Mouse (Mus musculus): ENCODE data around the gene 2410131K14Rik.

2410131K14Rik gene

GRCm38 (mm10) chr5:118244606-118245443 lies at the start of gene 2410131K14Rik, which contains the start of gene Rnft2:
2410131K14Rik (plus strand) TSS chr5:118245227.
Rnft2 (minus strand) TSS chr5:118245116.
- peak; percentile 93 for DNase-seq (ENCODE audit: low spot score)

- no peak for DNase-seq (ENCODE audit: low spot score)
These were observed 47.6 kb upstream of the 2410131K14Rik start for GRCm38 (mm10) chr5:118197421-118197820.

GRCm38 (mm10) chr5:118199670-118200069 lies 45.4 kb upstream of the 2410131K14Rik start:
- DNase-seq (ENCODE audit: low spot score) = no peak

- DNase-seq (ENCODE audit: low spot score) = no peak
These were observed 40.2 kb upstream of the 2410131K14Rik start for GRCm38 (mm10) chr5:118204675-118205440.

GRCm38 (mm10) chr5:118205852-118206251 lies 39.2 kb upstream of the 2410131K14Rik start:
- no peak for DNase-seq (ENCODE audit: low spot score)

- DNase-seq (ENCODE audit: low spot score) = no peak
These were observed 31.0 kb upstream of the 2410131K14Rik start for GRCm38 (mm10) chr5:118214012-118214411.

GRCm38 (mm10) chr5:118214418-118215154 lies 30.4 kb upstream of the 2410131K14Rik start:
- DNase-seq (ENCODE audit: low spot score) = no peak

- DNase-seq (ENCODE audit: low spot score) = no peak
These were observed 27.6 kb upstream of the 2410131K14Rik start for GRCm38 (mm10) chr5:118217410-118217809.

- no peak for DNase-seq (ENCODE audit: low spot score)
These were observed 21.8 kb upstream of the 2410131K14Rik start for GRCm38 (mm10) chr5:118223142-118223757.

- DNase-seq (ENCODE audit: low spot score) = no peak
These were observed 14.9 kb upstream of the 2410131K14Rik start for GRCm38 (mm10) chr5:118230071-118230611.

GRCm38 (mm10) chr5:118236891-118237290 lies 8.1 kb upstream of the 2410131K14Rik start:
- DNase-seq (ENCODE audit: low spot score) = no peak

- no peak for DNase-seq (ENCODE audit: low spot score)
These were observed 5.4 kb upstream of the 2410131K14Rik start for GRCm38 (mm10) chr5:118239671-118240070.

- DNase-seq (ENCODE audit: low spot score) = no peak
These were observed 730 bp downstream of the 2410131K14Rik start for GRCm38 (mm10) chr5:118245606-118246308.

- DNase-seq (ENCODE audit: low spot score) = no peak
These were observed 2.4 kb downstream of the 2410131K14Rik start for GRCm38 (mm10) chr5:118247378-118247777.

GRCm38 (mm10) chr5:118250987-118251386 lies 6.0 kb downstream of the 2410131K14Rik start:
- DNase-seq (ENCODE audit: low spot score) = no peak

GRCm38 (mm10) chr5:118253551-118253950 lies 8.5 kb downstream of the 2410131K14Rik start:
- no peak for DNase-seq (ENCODE audit: low spot score)

- DNase-seq (ENCODE audit: low spot score) = no peak
These were observed 12.0 kb downstream of the 2410131K14Rik start for GRCm38 (mm10) chr5:118256981-118257380.

- DNase-seq (ENCODE audit: low spot score) = no peak
These were observed 14.1 kb downstream of the 2410131K14Rik start for GRCm38 (mm10) chr5:118259152-118259551.

- no peak for DNase-seq (ENCODE audit: low spot score)
These were observed 14.6 kb downstream of the 2410131K14Rik start for GRCm38 (mm10) chr5:118259636-118260035.

- no peak for DNase-seq (ENCODE audit: low spot score)
These were observed 15.0 kb downstream of the 2410131K14Rik start for GRCm38 (mm10) chr5:118260055-118260454.

GRCm38 (mm10) chr5:118260642-118261041 lies 15.6 kb downstream of the 2410131K14Rik start:
- no peak for DNase-seq (ENCODE audit: low spot score)
